Mouse (Mus musculus): ENCODE results near the gene Otulin. TPM values are rescaled to one million over a fixed set of nuclear protein-coding genes. Genes with fewer than 3 reads are reported as not detected.

Gene Otulin
- total and polyA plus RNA-seq, 3 experiments = 65.5 to 70.6 TPM; not detected in 1

GRCm38 (mm10) chr15:27525233-27526005, 105.1 kb downstream of the Otulin start:
- H3K27ac ChIP-seq (ENCODE audit: control insufficient read depth, low read depth, low read length) = no peak overlapping the region
- no peaks in the 10 kb centered on the region for H3K27me3 ChIP-seq (ENCODE audit: control insufficient read depth in 1 of 2, insufficient read depth in 2 of 2, low read length in 2 of 2)
- H3K9me3 ChIP-seq (replicated peaks; ENCODE audit: insufficient read depth, low read length) = no peaks in the 10 kb centered on the region
- H3K4me1 ChIP-seq (ENCODE audit: control insufficient read depth in 1 of 2, insufficient read depth in 2 of 2, low read length in 2 of 2) = no peaks in the 10 kb centered on the region
- TF ChIP-seq CHD1 (IDR thresholded peaks at IDR 0.05; ENCODE audit: low read depth, low read length) (no peak), POLR2A (IDR thresholded peaks at IDR 0.05; ENCODE audit: control insufficient read depth in 1 of 2, insufficient read depth in 1 of 2, low read depth in 1 of 2, low read length in 2 of 2, poor library complexity in 1 of 2) (no peak), SIN3A (IDR thresholded peaks at IDR 0.05; ENCODE audit: low read length) (no peak), MAX (IDR thresholded peaks at IDR 0.05; ENCODE audit: low read length) (no peak), CTCF (IDR thresholded peaks at IDR 0.05 in 2 of 3, conservative IDR thresholded peaks at IDR 0.05 in 1 of 3; ENCODE audit: control insufficient read depth in 1 of 3, insufficient read depth in 1 of 3, low read depth in 2 of 3, low read length in 3 of 3, poor library complexity in 1 of 3, severe bottlenecking in 1 of 3) (no peak), POLR2AphosphoS5 (IDR thresholded peaks at IDR 0.05; ENCODE audit: borderline replicate concordance, low read depth, low read length) (no peak), JUND (IDR thresholded peaks at IDR 0.05; ENCODE audit: low read depth, low read length) (no peak), EP300 (IDR thresholded peaks at IDR 0.05; ENCODE audit: low read depth in 1 of 2, low read length in 2 of 2) (no peak), MYB (IDR thresholded peaks at IDR 0.05; ENCODE audit: low read depth, low read length) (no peak)
- DNase-seq (ENCODE audit: low read depth, low spot score) = no peak
- H3K36me3 ChIP-seq (ENCODE audit: control insufficient read depth in 1 of 2, insufficient read depth in 2 of 2, low read length in 2 of 2) = no peaks in the 10 kb centered on the region
- no peak overlapping the region for H3K4me3 ChIP-seq (ENCODE audit: control insufficient read depth in 1 of 2, insufficient read depth in 1 of 2, low read depth in 2 of 2, low read length in 2 of 2)
- H3K9ac ChIP-seq (ENCODE audit: control insufficient read depth, low read depth, low read length, poor library complexity, severe bottlenecking) = no peak overlapping the region
- no peaks in the 10 kb centered on the region for H3K79me2 ChIP-seq (ENCODE audit: control insufficient read depth, insufficient read depth, low read length, poor library complexity)

GRCm38 (mm10) chr15:27519857-27520256, 110.6 kb downstream of the Otulin start:
- TF ChIP-seq POLR2AphosphoS5 (IDR thresholded peaks at IDR 0.05; ENCODE audit: borderline replicate concordance, low read depth, low read length) = no peak
- no peak for TF ChIP-seq RCOR1 (IDR thresholded peaks at IDR 0.05; ENCODE audit: low read depth, low read length)
- no peak overlapping the region for H3K9ac ChIP-seq (ENCODE audit: control insufficient read depth, low read depth, low read length, poor library complexity, severe bottlenecking)
- DNase-seq (ENCODE audit: low read depth, low spot score) = no peak
- no peak overlapping the region for H3K4me3 ChIP-seq (ENCODE audit: control insufficient read depth in 1 of 2, insufficient read depth in 1 of 2, low read depth in 2 of 2, low read length in 2 of 2)
- no peaks in the 10 kb centered on the region for H3K9me3 ChIP-seq (replicated peaks; ENCODE audit: insufficient read depth, low read length)
- no peak overlapping the region for H3K27ac ChIP-seq (ENCODE audit: control insufficient read depth, low read depth, low read length)
- no peaks in the 10 kb centered on the region for H3K36me3 ChIP-seq (ENCODE audit: control insufficient read depth in 1 of 2, insufficient read depth in 2 of 2, low read length in 2 of 2)
- no peaks in the 10 kb centered on the region for H3K27me3 ChIP-seq (ENCODE audit: control insufficient read depth in 1 of 2, insufficient read depth in 2 of 2, low read length in 2 of 2)
- no peaks in the 10 kb centered on the region for H3K4me1 ChIP-seq (ENCODE audit: control insufficient read depth in 1 of 2, insufficient read depth in 2 of 2, low read length in 2 of 2)
- no peaks in the 10 kb centered on the region for H3K79me2 ChIP-seq (ENCODE audit: control insufficient read depth, insufficient read depth, low read length, poor library complexity)

DNA sequence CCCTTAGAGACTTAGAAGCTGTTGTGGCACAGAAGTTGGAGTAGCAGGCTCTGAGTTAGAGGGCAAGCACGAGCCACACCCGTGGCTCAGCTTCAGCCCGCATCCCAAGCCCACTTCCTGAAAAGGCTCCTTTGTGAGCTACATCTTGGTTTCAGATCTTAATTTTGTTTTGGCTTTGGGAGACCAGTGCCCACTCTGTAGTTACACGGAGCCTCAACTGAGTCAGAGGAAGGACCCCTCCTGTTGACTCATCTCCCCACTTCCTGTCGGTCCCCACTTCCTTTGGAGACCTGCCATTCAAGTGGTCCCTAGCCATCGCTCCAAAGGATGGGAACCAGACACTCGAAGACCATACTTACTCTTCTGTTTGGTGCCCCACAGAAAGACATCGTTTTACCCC, 112.5 kb downstream of the Otulin start:
- no peaks in the 10 kb centered on the region for H3K4me1 ChIP-seq (ENCODE audit: control insufficient read depth in 1 of 2, insufficient read depth in 2 of 2, low read length in 2 of 2)
- no peak for DNase-seq (ENCODE audit: low read depth, low spot score)
- no peaks in the 10 kb centered on the region for H3K27me3 ChIP-seq (ENCODE audit: control insufficient read depth in 1 of 2, insufficient read depth in 2 of 2, low read length in 2 of 2)
- no peak overlapping the region for H3K27ac ChIP-seq (ENCODE audit: control insufficient read depth, low read depth, low read length)
- H3K79me2 ChIP-seq (ENCODE audit: control insufficient read depth, insufficient read depth, low read length, poor library complexity) = no peaks in the 10 kb centered on the region
- no peak for TF ChIP-seq ZC3H11A (IDR thresholded peaks at IDR 0.05; ENCODE audit: low read depth, low read length)
- no peaks in the 10 kb centered on the region for H3K9me3 ChIP-seq (replicated peaks; ENCODE audit: insufficient read depth, low read length)
- H3K9ac ChIP-seq (ENCODE audit: control insufficient read depth, low read depth, low read length, poor library complexity, severe bottlenecking) = no peak overlapping the region
- H3K36me3 ChIP-seq (ENCODE audit: control insufficient read depth in 1 of 2, insufficient read depth in 2 of 2, low read length in 2 of 2) = no peaks in the 10 kb centered on the region
- no peak overlapping the region for H3K4me3 ChIP-seq (ENCODE audit: control insufficient read depth in 1 of 2, insufficient read depth in 1 of 2, low read depth in 2 of 2, low read length in 2 of 2)

Measured in MEL (cell line).